Mouse (Mus musculus): ENCODE data around the gene Rpa3.
A peak's percentile ranks its signal among the peaks of the same experiment; 100 is the strongest.

The Rpa3 gene

GRCm38 (mm10) chr6:8209047-8209865, 49.7 kb downstream of the Rpa3 start, which contains the start of gene Mios:
Mios (plus strand) TSS chr6:8209222.
- peak; percentile 95 for DNase-seq
